Mouse (Mus musculus) hindbrain, embryonic 13.5 days (tissue): ENCODE measurements around the gene Slc9a8. TPM values are rescaled to one million over a fixed set of nuclear protein-coding genes. Genes with fewer than 3 reads are reported as not detected.
A peak's percentile ranks its signal among the peaks of the same experiment; 100 is the strongest.

ENCODE experiments used
- ATAC-seq: fragments of 200-750 bp; cut with Nextera tagmentation; 2 replicates; pipeline ENCODE4 v1.8.0; 2017; ENCODE audit warnings: moderate TSS enrichment; ENCODE audit not compliant: low FRiP score
- H3K27ac ChIP-seq: fragments of 300-500 bp; sonication (generic); 2 replicates; pipeline ENCODE4 v1.5.1; 2015; ENCODE audit warnings: inconsistent platforms, mild to moderate bottlenecking, moderate library complexity
- H3K27me3 ChIP-seq: fragments of 300-500 bp; sonication (generic); 2 replicates; pipeline ENCODE4 v1.6.1; 2015; ENCODE audit warnings: mild to moderate bottlenecking, inconsistent platforms
- H3K36me3 ChIP-seq: fragments of 300-500 bp; sonication (generic); 2 replicates; pipeline ENCODE4 v1.6.1; 2015; ENCODE audit warnings: mild to moderate bottlenecking, inconsistent platforms
- H3K4me1 ChIP-seq: fragments of 300-500 bp; sonication (generic); replicated peaks from 2 replicates; pipeline ENCODE4 v1.6.1; 2015; ENCODE audit warnings: inconsistent platforms
- H3K4me2 ChIP-seq: fragments of 300-500 bp; sonication (generic); 2 replicates; pipeline ENCODE4 v1.6.1; 2015; ENCODE audit warnings: inconsistent platforms, mild to moderate bottlenecking, moderate library complexity
- H3K4me3 ChIP-seq: fragments of 300-500 bp; sonication (generic); 2 replicates; pipeline ENCODE4 v1.5.1; 2015; ENCODE audit warnings: mild to moderate bottlenecking, inconsistent platforms
- H3K9ac ChIP-seq: fragments of 300-500 bp; sonication (generic); 2 replicates; pipeline ENCODE4 v1.6.1; 2015; ENCODE audit warnings: mild to moderate bottlenecking, inconsistent platforms
- H3K9me3 ChIP-seq: fragments of 300-500 bp; sonication (generic); 2 replicates; pipeline ENCODE4 v1.6.1; 2016; ENCODE audit warnings: inconsistent platforms
- WGBS: fragments of 180-500 bp; shearing (Covaris S2); methylation state at CpG from one replicate; pipeline ENCODE4 v1.1.7; 2015; 5-methylcytosine and 5-hydroxymethylcytosine counted together
- polyA plus RNA-seq: library from polyadenylated mRNA; unstranded; fragments of >200 nt; fragmentation: Nextera tagmentation; extraction: Ambion mirVana; gene quantifications from 2 replicates; pipeline ENCODE4 v1.2.1, GENCODE M21; 2015

The Slc9a8 gene
- polyA plus RNA-seq, 1 experiment from 2014 or later: 21.2 TPM

- H3K27ac ChIP-seq: no peak overlapping the region
- H3K27me3 ChIP-seq: no peaks in the 10 kb centered on the region
- no peak overlapping the region for H3K4me3 ChIP-seq
- no peak overlapping the region for H3K4me2 ChIP-seq
- 97% methylated on average over 3 of the region's 3 CpGs for WGBS
- H3K9me3 ChIP-seq: no peaks in the 10 kb centered on the region
- no peak for ATAC-seq
- H3K9ac ChIP-seq: no peak overlapping the region
- 0 out of 2 replicates have a peak, but pooled peaks cover under 1% of the 10 kb centered on the region for H3K4me1 ChIP-seq
- H3K36me3 ChIP-seq: peaks cover 85% of the 10 kb centered on the region
These were observed 37.0 kb downstream of the Slc9a8 start for GRCm38 (mm10) chr2:167458548-167458947.

- no peaks in the 10 kb centered on the region for H3K9me3 ChIP-seq
- H3K4me3 ChIP-seq: no peak overlapping the region
- no peak overlapping the region for H3K4me2 ChIP-seq
- no peaks in the 10 kb centered on the region for H3K4me1 ChIP-seq
- H3K36me3 ChIP-seq: peaks cover 78% of the 10 kb centered on the region
- H3K27ac ChIP-seq: no peak overlapping the region
- ATAC-seq: no peak
- no peaks in the 10 kb centered on the region for H3K27me3 ChIP-seq
- 92% methylated on average over 6 of the region's 6 CpGs for WGBS
- H3K9ac ChIP-seq: no peak overlapping the region
These were observed 37.8 kb downstream of the Slc9a8 start for GRCm38 (mm10) chr2:167459071-167459865.

GRCm38 (mm10) chr2:167462954-167463353 lies 41.4 kb downstream of the Slc9a8 start:
- H3K36me3 ChIP-seq: peaks cover 76% of the 10 kb centered on the region
- no peak overlapping the region for H3K27ac ChIP-seq
- H3K9ac ChIP-seq: no peak overlapping the region
- ATAC-seq: no peak
- no peaks in the 10 kb centered on the region for H3K9me3 ChIP-seq
- no peak overlapping the region for H3K4me2 ChIP-seq
- H3K4me1 ChIP-seq: no peaks in the 10 kb centered on the region
- H3K4me3 ChIP-seq: no peak overlapping the region
- no peaks in the 10 kb centered on the region for H3K27me3 ChIP-seq
- WGBS: 59% methylated on average over 6 of the region's 6 CpGs

- no peaks in the 10 kb centered on the region for H3K4me1 ChIP-seq
- H3K9ac ChIP-seq: no peak overlapping the region
- no peak overlapping the region for H3K4me3 ChIP-seq
- peaks cover 75% of the 10 kb centered on the region for H3K36me3 ChIP-seq
- no peak overlapping the region for H3K27ac ChIP-seq
- no peak overlapping the region for H3K4me2 ChIP-seq
- WGBS: 94% methylated on average over 5 of the region's 5 CpGs
- H3K9me3 ChIP-seq: no peaks in the 10 kb centered on the region
- no peak for ATAC-seq
- H3K27me3 ChIP-seq: no peaks in the 10 kb centered on the region
These were observed 42.3 kb downstream of the Slc9a8 start for GRCm38 (mm10) chr2:167463802-167464201.

GRCm38 (mm10) chr2:167465951-167466350 lies 44.4 kb downstream of the Slc9a8 start:
- 86% methylated on average over 3 of the region's 3 CpGs for WGBS
- no peak for ATAC-seq
- Histone ChIP-seq H3K9me3 (no peaks in the 10 kb centered on the region), H3K4me1 (no peaks in the 10 kb centered on the region), H3K36me3 (peaks cover 75% of the 10 kb centered on the region), H3K4me3 (no peak overlapping the region), H3K27ac (no peak overlapping the region), H3K9ac (no peak overlapping the region), H3K4me2 (no peak overlapping the region), H3K27me3 (no peaks in the 10 kb centered on the region)

GRCm38 (mm10) chr2:167467214-167467613 lies 45.7 kb downstream of the Slc9a8 start:
- WGBS: 87% methylated on average over 5 of the region's 5 CpGs
- Histone ChIP-seq H3K4me1 (no peaks in the 10 kb centered on the region), H3K4me2 (no peak overlapping the region), H3K9me3 (no peaks in the 10 kb centered on the region), H3K9ac (no peak overlapping the region), H3K27ac (no peak overlapping the region), H3K27me3 (no peaks in the 10 kb centered on the region), H3K36me3 (peaks cover 76% of the 10 kb centered on the region), H3K4me3 (no peak overlapping the region)
- no peak for ATAC-seq

GRCm38 (mm10) chr2:167468444-167468843 lies 46.9 kb downstream of the Slc9a8 start:
- no peak overlapping the region for H3K4me2 ChIP-seq

GRCm38 (mm10) chr2:167470611-167471010 lies 49.1 kb downstream of the Slc9a8 start:
- WGBS: 99% methylated on average over 3 of the region's 3 CpGs
- Histone ChIP-seq H3K9me3 (no peaks in the 10 kb centered on the region), H3K4me2 (no peak overlapping the region), H3K27me3 (no peaks in the 10 kb centered on the region), H3K4me1 (peaks cover 3% of the 10 kb centered on the region), H3K27ac (no peak overlapping the region), H3K9ac (no peak overlapping the region), H3K4me3 (no peak overlapping the region), H3K36me3 (peaks cover 88% of the 10 kb centered on the region)
- no peak for ATAC-seq

More at GRCm38 (mm10) chr2:167468444-167468843, 46.9 kb downstream of the Slc9a8 start:
- no peak overlapping the region for H3K9ac ChIP-seq
- no peaks in the 10 kb centered on the region for H3K4me1 ChIP-seq
- ATAC-seq: no peak
- H3K36me3 ChIP-seq: peaks cover 82% of the 10 kb centered on the region
- WGBS: 86% methylated on average over 6 of the region's 6 CpGs
- H3K27me3 ChIP-seq: no peaks in the 10 kb centered on the region
- H3K27ac ChIP-seq: no peak overlapping the region
- H3K4me3 ChIP-seq: no peak overlapping the region
- no peaks in the 10 kb centered on the region for H3K9me3 ChIP-seq

- H3K36me3 ChIP-seq: peaks cover 79% of the 10 kb centered on the region
- H3K27me3 ChIP-seq: no peaks in the 10 kb centered on the region
- no peak overlapping the region for H3K9ac ChIP-seq
- H3K4me3 ChIP-seq: no peak overlapping the region
- H3K9me3 ChIP-seq: no peaks in the 10 kb centered on the region
- WGBS: 92% methylated on average over 6 of the region's 6 CpGs
- H3K4me2 ChIP-seq: no peak overlapping the region
- ATAC-seq: no peak
- peaks cover 12% of the 10 kb centered on the region for H3K4me1 ChIP-seq
- H3K27ac ChIP-seq: no peak overlapping the region
These were observed 50.1 kb downstream of the Slc9a8 start for GRCm38 (mm10) chr2:167471585-167471984.

- Histone ChIP-seq H3K4me2 (no peak overlapping the region), H3K9me3 (no peaks in the 10 kb centered on the region), H3K27ac (no peak overlapping the region), H3K27me3 (no peaks in the 10 kb centered on the region), H3K4me3 (no peak overlapping the region), H3K9ac (no peak overlapping the region), H3K4me1 (peaks cover 21% of the 10 kb centered on the region), H3K36me3 (peaks cover 63% of the 10 kb centered on the region)
- no peak for ATAC-seq
- WGBS: 95% methylated on average over 6 of the region's 6 CpGs
These were observed 52.7 kb downstream of the Slc9a8 start for GRCm38 (mm10) chr2:167474218-167474617.

GRCm38 (mm10) chr2:167475596-167475995 lies 54.1 kb downstream of the Slc9a8 start:
- WGBS: 83% methylated on average over 5 of the region's 5 CpGs
- peak overlapping the region; percentile 77 for H3K27ac ChIP-seq
- no peak overlapping the region for H3K4me2 ChIP-seq
- no peaks in the 10 kb centered on the region for H3K9me3 ChIP-seq
- peaks cover 21% of the 10 kb centered on the region for H3K4me1 ChIP-seq
- no peaks in the 10 kb centered on the region for H3K27me3 ChIP-seq
- ATAC-seq: no peak
- H3K9ac ChIP-seq: no peak overlapping the region
- H3K36me3 ChIP-seq: peaks cover 56% of the 10 kb centered on the region
- no peak overlapping the region for H3K4me3 ChIP-seq

- H3K27ac ChIP-seq: peak overlapping the region; percentile 77
- WGBS: 12% methylated on average over 7 of the region's 7 CpGs
- no peak overlapping the region for H3K4me3 ChIP-seq
- H3K9ac ChIP-seq: peak overlapping the region; percentile 26
- peaks cover 21% of the 10 kb centered on the region for H3K4me1 ChIP-seq
- peaks cover 53% of the 10 kb centered on the region for H3K36me3 ChIP-seq
- peak; percentile 85 for ATAC-seq
- H3K27me3 ChIP-seq: no peaks in the 10 kb centered on the region
- no peaks in the 10 kb centered on the region for H3K9me3 ChIP-seq
- H3K4me2 ChIP-seq: 0 out of 2 replicates have a peak overlapping the region, but pooled peaks have one; percentile 8
These were observed 54.7 kb downstream of the Slc9a8 start for GRCm38 (mm10) chr2:167476200-167476688.

- Histone ChIP-seq H3K9me3 (no peaks in the 10 kb centered on the region), H3K27me3 (no peaks in the 10 kb centered on the region), H3K27ac (peak overlapping the region; percentile 77), H3K4me2 (0 out of 2 replicates have a peak overlapping the region, but pooled peaks have one; percentile 8), H3K4me1 (peaks cover 21% of the 10 kb centered on the region), H3K4me3 (no peak overlapping the region), H3K36me3 (peaks cover 48% of the 10 kb centered on the region), H3K9ac (peak overlapping the region; percentile 26)
- no peak for ATAC-seq
- 60% methylated on average over 4 of the region's 4 CpGs for WGBS
These were observed 55.2 kb downstream of the Slc9a8 start for GRCm38 (mm10) chr2:167476762-167477161.
